Mouse (Mus musculus) monocyte, adult 2 months (primary cell): ENCODE measurements at regions not wholly inside any gene's neighbourhood (a gene's known extent, or its start where the extent isn't known, plus 50 kb on each side); places are given as distances from the start of the nearest gene placed in this dataset.

ENCODE experiments used
- DNase-seq, 2 experiments: peaks; one replicate each; pipeline ENCODE4 v3.0.0; 2022; ENCODE audit warnings: low spot score in 2 of 2, low read depth in 1 of 2

GRCm38 (mm10) chr8:126664891-126665290 lies 71.1 kb upstream of the Irf2bp2 start:
- no peak for DNase-seq

- no peak for DNase-seq
Measured at GRCm38 (mm10) chr8:126662797-126663784, 69.3 kb upstream of the Irf2bp2 start.

- DNase-seq, result no peak
Measured at GRCm38 (mm10) chr8:126662151-126662550, 68.4 kb upstream of the Irf2bp2 start.

GRCm38 (mm10) chr8:126661511-126662142 lies 67.8 kb upstream of the Irf2bp2 start:
- no peak for DNase-seq

- no peak for DNase-seq
Measured at GRCm38 (mm10) chr8:126660658-126661316, 67.0 kb upstream of the Irf2bp2 start.

GRCm38 (mm10) chr8:126659691-126660657 lies 66.2 kb upstream of the Irf2bp2 start:
- no peak for DNase-seq

GRCm38 (mm10) chr8:126657546-126657945 lies 63.8 kb upstream of the Irf2bp2 start:
- DNase-seq, result no peak

- DNase-seq, result no peak
Measured at GRCm38 (mm10) chr8:126656554-126657260, 62.9 kb upstream of the Irf2bp2 start.

- DNase-seq, result no peak
Measured at GRCm38 (mm10) chr8:126655565-126655964, 61.8 kb upstream of the Irf2bp2 start.

GRCm38 (mm10) chr8:126654353-126654752 lies 60.6 kb upstream of the Irf2bp2 start:
- DNase-seq, result no peak

GRCm38 (mm10) chr8:126652151-126652550 lies 58.4 kb upstream of the Irf2bp2 start:
- DNase-seq, result no peak

- no peak for DNase-seq
Measured at GRCm38 (mm10) chr8:126650945-126651344, 57.2 kb upstream of the Irf2bp2 start.

- no peak for DNase-seq
Measured at GRCm38 (mm10) chr8:126649305-126649704, 55.5 kb upstream of the Irf2bp2 start.

- no peak for DNase-seq
Measured at GRCm38 (mm10) chr8:126647350-126647749, 53.6 kb upstream of the Irf2bp2 start.

- DNase-seq, result no peak
Measured at GRCm38 (mm10) chr8:126646604-126647311, 53.0 kb upstream of the Irf2bp2 start.

GRCm38 (mm10) chr8:126644179-126644578 lies 50.4 kb upstream of the Irf2bp2 start:
- no peak for DNase-seq
